Mouse (Mus musculus) gastrocnemius, postnatal 4 days (tissue): ENCODE data around the gene Klhl11. TPM values are rescaled to one million over a fixed set of nuclear protein-coding genes. Genes with fewer than 3 reads are reported as not detected.

Source experiments
- DNase-seq, 2 experiments: peaks; one replicate each; pipeline ENCODE4 v3.0.0; 2021 to 2022; ENCODE audit warnings: low spot score in 2 of 2, mixed read lengths in 2 of 2
- long read RNA-seq, 2 experiments: library from polyadenylated mRNA; stranded (forward); transcript quantifications; one replicate each; pipeline ENCODE4 v2.0.0; 2021
- total RNA-seq, 2 experiments: library from RNA; stranded (reverse); gene quantifications; 2 replicates each; pipeline ENCODE4 v1.2.3; 2021

Gene Klhl11
- total RNA-seq, result 10 to 100 TPM; 14.9 to 15.8 TPM
- long read RNA-seq, experiment 1, partial matches to known transcripts, result 0 of 4 reads
- long read RNA-seq, experiment 1, other reads (novel, unspliced or antisense), result 3 of 4 reads
- long read RNA-seq, experiment 2, transcript Klhl11-201 (2 exons, 2,393 nt), result major isoform, 7 of 7 reads
- long read RNA-seq, experiment 2, partial matches to known transcripts, result 0 of 7 reads
- long read RNA-seq, experiment 2, other reads (novel, unspliced or antisense), result 0 of 7 reads

- peak; percentile 83 to 87 for DNase-seq
Observed at GRCm38 (mm10) chr11:100472197-100472934, at the start of gene Klhl11. Gene Klhl11, minus strand, starts transcription at chr11:100472741.

DNA sequence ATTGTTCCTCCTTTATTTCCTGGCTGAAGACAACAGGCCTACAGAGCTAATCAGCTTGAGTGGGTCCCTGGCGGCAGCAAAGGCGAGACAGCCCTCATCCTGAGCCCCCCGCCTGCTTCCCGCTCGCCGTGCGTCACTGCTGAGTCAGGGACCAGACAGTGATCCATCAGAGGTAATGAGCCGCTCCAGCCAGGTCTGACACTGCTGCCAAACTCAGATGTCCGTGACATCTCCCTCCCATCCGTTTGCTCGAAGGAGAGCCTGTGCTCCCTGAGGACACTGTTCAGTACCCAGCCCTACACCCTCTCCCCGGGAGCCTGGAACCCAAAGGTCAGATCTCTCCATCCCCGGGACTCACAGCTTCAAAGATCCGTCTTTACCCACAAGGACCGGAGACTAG, 48.3 kb upstream of the Klhl11 start:
- no peak for DNase-seq

DNA sequence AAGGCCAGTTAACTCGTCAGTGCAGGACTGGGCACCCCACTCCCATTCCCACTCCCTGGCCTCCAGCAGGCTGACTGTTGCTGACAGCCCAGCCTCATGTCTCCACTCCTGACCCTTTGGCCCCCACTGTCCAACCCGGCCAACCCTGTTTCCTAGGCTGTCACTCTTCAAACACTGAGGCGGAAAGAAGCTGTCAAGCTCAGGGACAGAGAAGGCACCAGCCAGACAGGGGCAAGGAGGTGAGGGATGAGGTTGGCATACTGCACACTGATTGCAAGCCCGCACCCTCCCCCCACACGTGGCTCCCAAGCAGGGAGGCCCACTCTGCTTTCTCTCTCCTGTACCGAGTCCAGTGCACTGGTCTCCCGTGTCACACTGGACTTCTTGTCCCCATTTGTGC, 46.6 kb upstream of the Klhl11 start:
- DNase-seq, result no peak

DNA sequence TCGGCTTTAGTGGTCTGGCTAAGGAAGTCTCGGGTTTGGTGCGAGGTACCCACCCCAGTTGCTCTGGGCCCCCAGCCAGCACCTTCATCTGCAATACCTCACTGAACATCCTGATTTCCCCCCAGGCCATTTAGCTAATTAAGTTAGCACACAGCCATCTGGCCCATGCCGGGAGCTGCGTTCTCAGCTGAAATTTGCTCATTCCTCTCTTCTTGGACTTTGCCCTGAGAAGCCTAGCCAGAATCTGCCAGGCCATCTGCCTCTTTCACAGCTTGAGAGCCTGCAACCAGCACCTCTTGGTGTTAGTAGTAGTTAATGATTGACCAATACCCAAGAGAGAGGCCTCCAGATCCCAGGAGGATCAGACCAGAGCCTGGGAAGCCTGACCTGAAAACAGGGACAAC, 45.6 kb upstream of the Klhl11 start:
- no peak for DNase-seq

DNA sequence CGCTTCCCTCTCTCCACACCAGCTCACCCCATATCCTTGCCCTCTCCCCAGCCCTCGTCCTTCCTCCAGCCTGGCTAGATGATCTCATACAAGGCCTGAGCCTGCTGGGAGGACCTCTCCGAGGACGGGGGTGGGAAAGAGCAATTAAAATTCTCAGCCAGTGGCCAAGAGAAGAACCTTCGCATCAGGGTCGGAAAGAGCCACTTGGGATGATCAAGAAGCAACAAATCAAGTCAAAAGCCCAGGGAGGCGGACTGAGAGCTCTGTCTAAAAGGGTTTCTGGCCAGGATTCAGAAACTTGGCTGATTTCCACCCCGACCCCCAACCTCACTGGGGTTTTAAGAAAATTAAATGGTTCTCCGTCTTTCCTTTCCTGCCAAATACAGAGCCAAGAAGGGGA, 43.8 kb upstream of the Klhl11 start:
- no peak for DNase-seq

DNA sequence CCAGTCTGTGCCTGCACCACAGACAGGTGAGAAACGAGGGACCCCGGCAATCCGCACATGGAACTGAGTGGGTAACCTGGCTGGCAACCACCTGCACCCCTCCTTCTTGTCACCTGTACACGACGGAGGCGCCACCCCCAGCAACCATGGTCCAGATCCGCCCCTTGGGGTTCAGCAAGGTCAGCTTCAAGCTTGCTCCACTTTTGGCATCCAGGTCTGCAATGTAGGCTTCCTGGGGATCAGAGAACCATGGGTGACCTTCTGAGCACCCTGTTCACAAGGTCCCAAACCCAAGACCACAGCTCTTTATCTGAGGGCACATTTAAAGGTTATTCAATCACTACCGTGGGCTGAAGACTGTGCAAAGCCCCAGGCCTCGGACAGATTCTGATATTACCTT, 43.2 kb upstream of the Klhl11 start:
- DNase-seq, result no peak

GRCm38 (mm10) chr11:100515061-100515460, 42.5 kb upstream of the Klhl11 start:
- DNase-seq, result no peak

DNA sequence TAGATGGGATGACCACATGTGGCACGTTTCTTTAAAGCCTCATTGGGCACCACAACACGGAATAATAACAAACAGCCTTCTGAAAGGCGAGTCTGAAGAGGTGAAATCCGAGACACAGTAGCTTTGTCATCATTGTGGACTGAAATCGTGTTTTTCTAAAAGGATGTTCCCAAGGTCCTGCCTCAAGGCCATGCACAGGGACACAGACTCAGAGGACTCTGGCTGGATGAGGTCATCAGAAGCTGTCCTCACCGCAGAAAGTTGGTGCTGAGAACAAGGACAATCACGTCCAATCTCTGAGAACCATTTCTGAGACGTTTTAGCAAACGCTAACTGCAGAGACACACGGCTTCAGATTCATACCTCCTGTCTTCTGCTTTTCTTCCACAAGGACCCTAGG, 41.2 kb upstream of the Klhl11 start:
- no peak for DNase-seq

DNA sequence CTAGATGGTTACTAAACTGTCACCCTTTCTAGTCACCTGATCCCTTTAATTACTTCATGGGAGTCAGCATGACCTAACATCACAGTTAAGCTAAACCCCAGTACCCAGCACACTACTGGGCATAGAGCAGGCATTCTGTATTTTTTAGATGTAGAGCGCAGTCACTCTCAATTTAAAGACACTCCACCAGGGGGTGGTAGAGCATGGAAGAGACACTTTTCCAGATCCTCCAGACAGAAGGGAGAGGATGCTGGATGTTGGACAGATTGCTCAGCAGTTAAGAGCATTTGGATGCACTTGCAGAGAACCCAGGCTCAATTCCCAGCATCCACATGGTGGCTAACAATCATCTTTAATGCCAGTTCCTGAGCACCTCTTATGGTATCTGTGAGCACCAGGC, 39.8 kb upstream of the Klhl11 start:
- DNase-seq, result peak in 1 of 2 experiments; percentile 34

- no peak for DNase-seq
Observed at GRCm38 (mm10) chr11:100510556-100510955, 38.0 kb upstream of the Klhl11 start.

- DNase-seq, result no peak
Observed at GRCm38 (mm10) chr11:100505997-100506396, 33.5 kb upstream of the Klhl11 start.

DNA sequence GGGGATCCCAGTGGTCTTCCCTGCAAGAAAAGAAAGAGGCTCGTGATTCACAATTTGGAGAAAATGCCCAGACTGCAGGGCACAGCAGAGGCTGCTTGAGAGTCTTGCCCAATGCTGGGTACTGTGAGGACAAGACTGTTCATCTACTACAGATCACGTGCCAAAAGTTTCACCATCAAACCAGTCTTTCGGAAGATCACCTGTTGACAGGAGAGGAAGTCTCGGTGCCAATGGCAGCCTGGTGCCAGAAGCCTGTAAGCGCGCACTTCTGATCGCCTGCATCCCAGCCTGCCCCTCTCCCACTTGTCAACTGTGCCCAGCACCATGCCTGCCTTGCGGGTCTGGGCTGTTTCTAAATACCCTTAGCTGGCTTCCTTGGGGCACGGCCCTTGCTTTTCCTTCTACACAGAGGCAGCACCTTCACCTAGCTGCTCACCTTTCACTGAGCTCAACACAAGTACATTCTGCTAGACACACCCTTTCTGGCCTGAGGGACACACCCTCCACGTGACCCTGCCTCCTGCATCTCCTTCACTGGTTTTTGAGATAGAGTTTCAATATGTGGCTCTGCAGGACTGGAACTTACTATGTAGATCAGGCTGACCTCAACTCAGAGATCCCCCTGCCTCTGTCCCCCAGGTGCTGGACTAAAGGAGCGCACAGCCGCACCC, 32.6 kb upstream of the Klhl11 start:
- DNase-seq, result no peak

DNA sequence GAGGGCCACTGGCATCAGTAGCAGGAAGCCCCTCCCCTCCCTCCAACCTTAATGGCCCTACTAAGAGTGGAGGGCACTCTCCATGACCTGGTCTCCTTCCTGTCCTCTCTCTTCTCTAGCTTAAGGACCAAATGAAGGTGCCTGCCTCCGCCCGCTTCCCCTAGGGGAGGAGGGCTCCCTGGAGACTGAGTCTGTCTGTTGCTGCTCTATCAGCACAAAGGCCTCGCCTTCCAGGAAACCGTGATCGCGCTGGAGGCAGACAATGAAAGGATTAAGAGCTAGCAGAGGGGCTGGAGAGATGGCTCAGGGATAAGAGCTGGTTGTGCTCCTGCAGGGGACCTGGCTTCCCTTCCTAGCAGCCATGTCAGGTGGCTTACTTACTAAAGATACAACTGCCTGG, 28.8 kb upstream of the Klhl11 start:
- no peak for DNase-seq

GRCm38 (mm10) chr11:100500651-100501050, 28.1 kb upstream of the Klhl11 start:
- no peak for DNase-seq

DNA sequence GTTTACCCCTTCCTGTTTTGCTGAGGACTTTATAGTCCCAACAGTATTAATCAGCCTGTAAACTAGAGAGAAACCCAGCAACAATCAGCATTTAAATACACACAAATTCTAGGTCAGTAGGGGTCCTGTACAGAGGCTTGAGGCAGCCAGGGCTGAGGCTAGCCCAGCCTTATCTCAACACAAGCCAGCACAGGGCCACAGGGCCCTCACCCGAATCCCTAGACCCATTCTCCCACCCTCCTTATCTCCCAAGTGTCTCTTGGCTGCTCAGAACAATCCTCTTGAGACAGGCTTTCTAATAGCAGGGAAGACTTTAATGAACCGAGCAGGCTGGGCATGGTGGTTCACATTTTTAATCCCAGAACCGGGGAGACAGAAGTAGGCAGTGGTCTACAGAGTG, 27.7 kb upstream of the Klhl11 start:
- DNase-seq, result no peak

GRCm38 (mm10) chr11:100493771-100494170, 21.2 kb upstream of the Klhl11 start:
- DNase-seq, result no peak

DNA sequence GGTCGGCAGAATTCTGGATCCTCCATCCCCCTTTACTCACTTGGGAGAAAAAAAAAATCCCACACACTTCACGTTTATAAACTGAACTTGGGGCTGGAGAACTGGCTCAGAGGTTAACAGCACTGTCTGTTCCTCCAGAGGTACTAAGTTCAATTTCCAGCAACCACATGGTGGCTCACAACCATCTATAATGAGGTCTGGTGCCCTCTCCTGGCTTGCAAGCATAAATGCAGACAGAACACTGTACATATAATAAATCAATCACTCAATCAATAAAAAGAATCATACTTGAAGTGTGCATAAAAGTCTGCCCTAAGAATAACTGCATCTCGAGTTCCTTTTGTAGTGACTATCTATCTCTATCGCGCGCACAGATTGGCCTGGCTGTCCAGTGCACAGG, 18.4 kb upstream of the Klhl11 start:
- no peak for DNase-seq

DNA sequence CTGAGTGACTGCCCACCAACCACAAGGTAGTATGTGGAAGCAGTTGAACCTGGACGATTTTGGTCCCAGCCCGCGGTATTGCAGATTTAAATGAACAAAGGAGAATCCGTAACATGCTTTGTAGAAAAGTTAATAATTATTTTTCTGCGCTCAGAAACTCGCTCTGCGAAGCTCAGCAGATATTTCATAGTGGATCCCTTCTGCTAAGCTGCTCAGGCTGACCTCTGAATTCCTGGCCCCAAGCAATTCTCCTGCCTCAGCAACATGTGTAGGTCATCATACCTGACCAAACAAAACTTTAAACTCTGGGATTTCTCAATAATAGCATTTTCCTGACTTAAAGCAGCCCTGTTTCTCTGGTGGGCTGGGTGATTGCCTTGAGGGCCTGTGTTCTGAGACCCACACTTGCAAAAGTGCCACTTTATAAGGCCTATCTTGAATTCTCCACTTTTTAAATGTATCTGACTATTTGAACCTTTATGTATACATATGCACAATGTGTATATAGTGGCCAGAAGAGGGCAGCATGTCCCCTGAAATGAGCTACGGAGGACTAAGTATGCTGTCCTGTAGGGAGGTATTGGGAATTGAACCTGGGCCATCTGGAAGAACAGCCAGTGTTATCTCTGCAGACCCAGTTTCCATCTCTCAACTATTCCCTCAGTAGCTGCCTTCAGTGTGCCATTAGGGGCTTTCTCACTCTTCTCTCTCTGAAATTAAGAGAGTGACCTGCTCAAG, 13.4 kb upstream of the Klhl11 start:
- DNase-seq, result no peak

DNA sequence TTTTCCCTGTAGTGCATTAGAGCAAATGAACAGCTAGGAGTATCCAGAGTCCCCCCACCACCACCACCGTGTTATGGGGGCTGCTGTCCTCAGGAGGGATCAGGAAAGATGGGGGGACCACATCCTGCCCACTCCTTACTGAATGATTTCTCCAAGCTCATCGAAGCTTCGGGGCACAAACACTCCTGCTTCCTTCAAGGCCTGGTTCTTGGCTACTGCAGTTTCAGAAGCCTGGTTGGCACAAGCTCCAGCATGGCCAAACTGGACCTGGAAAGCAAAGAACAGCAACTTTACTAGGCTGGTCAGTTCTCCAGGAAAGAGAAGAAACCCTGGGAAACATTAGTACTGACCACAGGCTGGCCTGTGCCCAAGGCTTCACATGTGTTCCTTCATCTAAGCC, 11.9 kb upstream of the Klhl11 start:
- DNase-seq, result no peak

GRCm38 (mm10) chr11:100479152-100479551, 6.6 kb upstream of the Klhl11 start:
- DNase-seq, result no peak

- DNase-seq, result no peak
Observed at GRCm38 (mm10) chr11:100476281-100476680, 3.7 kb upstream of the Klhl11 start.

- DNase-seq, result no peak
Observed at GRCm38 (mm10) chr11:100472935-100473295, 374 bp upstream of the Klhl11 start.
